Mouse (Mus musculus): ENCODE results near the gene Ccdc47.

- peak; percentile 83; the same call in 1 of the 2 replicates for TF ChIP-seq POLR2A (IDR thresholded peaks at IDR 0.05; ENCODE audit: control insufficient read depth, extremely low read depth, insufficient read depth, low read length, poor library complexity)
- no peak; the same call in 1 of the 2 replicates for TF ChIP-seq CTCF (IDR thresholded peaks at IDR 0.05; ENCODE audit: borderline replicate concordance, control insufficient read depth, extremely low read depth, insufficient read depth, low read length, poor library complexity)
These were observed 22.6 kb downstream of the Ccdc47 start for GRCm38 (mm10) chr11:106193371-106194154.
